ENCODE assay signal across 22 mouse cellular contexts in the genomic region with DNA sequence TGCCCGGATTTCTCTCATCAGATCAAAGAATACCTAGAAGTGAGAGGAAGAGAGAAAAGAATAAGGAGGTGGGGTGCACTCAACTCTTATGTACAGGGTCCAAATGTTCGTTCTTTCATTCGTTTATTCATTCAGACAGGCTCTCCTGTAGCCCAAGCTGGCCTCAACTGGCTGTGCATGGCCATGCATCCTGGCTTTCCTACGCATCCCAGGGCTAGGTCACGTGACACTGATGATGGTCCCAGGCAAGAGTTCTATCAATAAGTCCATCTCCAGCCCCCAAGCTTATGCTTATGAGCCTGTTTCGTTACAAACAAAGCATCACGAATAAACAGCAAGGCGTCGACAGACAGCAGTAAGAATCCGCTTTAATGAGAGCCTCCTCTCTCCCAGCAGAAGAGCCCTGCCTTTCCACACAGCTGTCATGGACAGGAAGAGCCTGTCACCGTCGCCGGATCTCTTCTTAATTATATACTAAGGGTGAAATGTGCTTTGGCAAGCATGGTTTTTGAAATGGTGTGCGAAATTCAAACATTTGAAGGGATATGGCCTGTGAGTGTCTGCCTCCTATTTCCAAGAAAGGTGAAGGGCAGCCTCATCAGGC. TPM values are rescaled to one million over a fixed set of nuclear protein-coding genes. Genes with fewer than 3 reads are reported as not detected.
DNase-seq lines count a peak whose midpoint lies in the region; ATAC-seq and TF ChIP-seq lines count a peak whose summit lies in the region.
"Had no signal": no experiment of that assay in that cellular context is flagged by ENCODE, and none has a peak within 500 bp of the region (broad histone marks: within the 10 kb centered on the region; RNA-seq: fewer than 3 reads in every experiment).

No protein-coding gene starts in this region.

- H3K4me2 ChIP-seq in hindbrain, embryonic 16.5 days (ENCODE audit: low read length), result no peak overlapping the region
- H3K4me2 ChIP-seq in lung, postnatal 0 days (replicated peaks; ENCODE audit: low read depth, low read length), result no peak overlapping the region
- H3K4me2 ChIP-seq in forebrain, postnatal 0 days (ENCODE audit: low read depth), result no peak overlapping the region
- H3K4me2 ChIP-seq in midbrain, embryonic 16.5 days (ENCODE audit: low read length), result no peak overlapping the region
- H3K4me2 ChIP-seq: heart, embryonic 15.5 days; hindbrain, embryonic 12.5 days; intestine, embryonic 15.5 days; limb, embryonic 13.5 days had no signal

- H3K27me3 ChIP-seq in hindbrain, embryonic 16.5 days (replicated peaks; ENCODE audit: control insufficient read depth, insufficient read depth, low read length), result no peaks in the 10 kb centered on the region
- no peaks in the 10 kb centered on the region for H3K27me3 ChIP-seq in hindbrain, embryonic 10.5 days (ENCODE audit: insufficient read depth, poor library complexity, severe bottlenecking)
- no peaks in the 10 kb centered on the region for H3K27me3 ChIP-seq in lung, postnatal 0 days (replicated peaks; ENCODE audit: insufficient read depth, low read length)
- H3K27me3 ChIP-seq in forebrain, postnatal 0 days (ENCODE audit: insufficient read depth, low read length), result no peaks in the 10 kb centered on the region
- H3K27me3 ChIP-seq in midbrain, embryonic 16.5 days (ENCODE audit: control insufficient read depth, insufficient read depth, low read depth, low read length), result no peaks in the 10 kb centered on the region
- H3K27me3 ChIP-seq: heart, embryonic 15.5 days; hindbrain, embryonic 12.5 days; intestine, embryonic 15.5 days; limb, embryonic 13.5 days; megakaryocyte, embryonic 14.5 days; Patski had no signal

- WGBS in hindbrain, embryonic 16.5 days, result 57% methylated on average over 14 of the region's 14 CpGs
- 60% methylated on average over 14 of the region's 14 CpGs for WGBS in hindbrain, embryonic 10.5 days
- WGBS in lung, postnatal 0 days, result 38% methylated on average over 14 of the region's 14 CpGs
- 40% methylated on average over 14 of the region's 14 CpGs for WGBS in forebrain, postnatal 0 days
- 42% methylated on average over 14 of the region's 14 CpGs for WGBS in midbrain, embryonic 16.5 days

- H3K27ac ChIP-seq in hindbrain, embryonic 16.5 days (ENCODE audit: low read depth, low read length), result no peak overlapping the region
- no peak overlapping the region for H3K27ac ChIP-seq in hindbrain, embryonic 10.5 days
- H3K27ac ChIP-seq in lung, postnatal 0 days (ENCODE audit: low read length), result no peak overlapping the region; the same call in 1 of the 2 replicates
- peak overlapping the region; percentile 40 for H3K27ac ChIP-seq in forebrain, postnatal 0 days (ENCODE audit: low read depth, low read length)
- H3K27ac ChIP-seq in midbrain, embryonic 16.5 days (ENCODE audit: low read length), result no peak overlapping the region
- H3K27ac ChIP-seq: intestine, embryonic 15.5 days; limb, embryonic 13.5 days; liver, embryonic 14.5 days had no signal

- peaks cover 11% of the 10 kb centered on the region; the same call in 1 of the 2 replicates for H3K36me3 ChIP-seq in hindbrain, embryonic 16.5 days (ENCODE audit: control insufficient read depth, insufficient read depth, low read length)
- H3K36me3 ChIP-seq in hindbrain, embryonic 10.5 days, result peaks cover 42% of the 10 kb centered on the region
- H3K36me3 ChIP-seq in lung, postnatal 0 days (ENCODE audit: insufficient read depth, low read length), result peaks cover 36% of the 10 kb centered on the region
- peaks cover 37% of the 10 kb centered on the region for H3K36me3 ChIP-seq in forebrain, postnatal 0 days (ENCODE audit: insufficient read depth)
- H3K36me3 ChIP-seq in midbrain, embryonic 16.5 days (ENCODE audit: control insufficient read depth, insufficient read depth, low read length), result peaks cover 10% of the 10 kb centered on the region

- H3K4me1 ChIP-seq in hindbrain, embryonic 16.5 days (ENCODE audit: control insufficient read depth, insufficient read depth, low read depth, low read length), result no peaks in the 10 kb centered on the region
- peaks cover 21% of the 10 kb centered on the region for H3K4me1 ChIP-seq in hindbrain, embryonic 10.5 days (replicated peaks)
- no peaks in the 10 kb centered on the region for H3K4me1 ChIP-seq in lung, postnatal 0 days (ENCODE audit: insufficient read depth, low read depth, low read length)
- H3K4me1 ChIP-seq in forebrain, postnatal 0 days (ENCODE audit: insufficient read depth), result 0 out of 2 replicates have a peak, but pooled peaks cover 3% of the 10 kb centered on the region
- H3K4me1 ChIP-seq in midbrain, embryonic 16.5 days (ENCODE audit: control insufficient read depth, insufficient read depth, low read length), result peaks cover 12% of the 10 kb centered on the region; the same call in 1 of the 2 replicates
- H3K4me1 ChIP-seq: intestine, embryonic 15.5 days; limb, embryonic 13.5 days had no signal

- 0 out of 2 replicates have a peak, but pooled peaks have one; percentile 40 for ATAC-seq in hindbrain, embryonic 16.5 days
- ATAC-seq in lung, postnatal 0 days, result peak; percentile 89
- ATAC-seq in forebrain, postnatal 0 days, result peak; percentile 86
- peak; percentile 50; the same call in 1 of the 2 replicates for ATAC-seq in midbrain, embryonic 16.5 days
- ATAC-seq: activated CD4-positive, CD25-positive, alpha-beta regulatory T cell, adult 4 months; intestine, embryonic 15.5 days; Patski had no signal

- H3K9me3 ChIP-seq in hindbrain, embryonic 16.5 days (ENCODE audit: control insufficient read depth, low read length), result no peaks in the 10 kb centered on the region
- H3K9me3 ChIP-seq in hindbrain, embryonic 10.5 days, result no peaks in the 10 kb centered on the region
- H3K9me3 ChIP-seq in lung, postnatal 0 days (ENCODE audit: low read length), result no peaks in the 10 kb centered on the region
- no peaks in the 10 kb centered on the region for H3K9me3 ChIP-seq in forebrain, postnatal 0 days (ENCODE audit: low read length)
- H3K9me3 ChIP-seq in midbrain, embryonic 16.5 days (replicated peaks; ENCODE audit: control insufficient read depth, low read length, poor library complexity, severe bottlenecking), result no peaks in the 10 kb centered on the region
- H3K9me3 ChIP-seq: embryonic facial prominence, embryonic 10.5 days; heart, embryonic 15.5 days; hindbrain, embryonic 12.5 days; intestine, embryonic 15.5 days; limb, embryonic 13.5 days; megakaryocyte, embryonic 14.5 days had no signal

- no peak overlapping the region for H3K4me3 ChIP-seq in hindbrain, embryonic 16.5 days (ENCODE audit: low read length)
- no peak overlapping the region for H3K4me3 ChIP-seq in hindbrain, embryonic 10.5 days
- no peak overlapping the region for H3K4me3 ChIP-seq in lung, postnatal 0 days (ENCODE audit: low read depth, low read length)
- H3K4me3 ChIP-seq in forebrain, postnatal 0 days (ENCODE audit: low read depth, low read length), result no peak overlapping the region
- no peak overlapping the region for H3K4me3 ChIP-seq in midbrain, embryonic 16.5 days (ENCODE audit: low read depth, low read length)
- H3K4me3 ChIP-seq: embryonic facial prominence, embryonic 10.5 days; erythroblast, embryonic 14.5 days; heart, embryonic 15.5 days; hindbrain, embryonic 12.5 days; intestine, embryonic 15.5 days; limb, embryonic 13.5 days; megakaryocyte, embryonic 14.5 days had no signal

- DNase-seq in hindbrain, embryonic 10.5 days (ENCODE audit: low spot score), result no peak
- DNase-seq in lung, postnatal 0 days (ENCODE audit: low spot score), result peak; percentile 88
- DNase-seq in lung, postnatal 36 days, result no peak
- DNase-seq in forebrain, postnatal 0 days, result peak; percentile 35
- DNase-seq in layer of hippocampus, adult 9-10 months (ENCODE audit: low spot score), result no peak
- DNase-seq: adrenal gland, postnatal 14 days; cerebellum, adult 2 months; retina, postnatal 1 day; thymus, adult 2 months had no signal

- no peak overlapping the region for H3K9ac ChIP-seq in hindbrain, embryonic 16.5 days (ENCODE audit: low read depth, low read length)
- H3K9ac ChIP-seq in lung, postnatal 0 days (replicated peaks; ENCODE audit: low read depth), result no peak overlapping the region
- no peak overlapping the region for H3K9ac ChIP-seq in forebrain, postnatal 0 days
- H3K9ac ChIP-seq in midbrain, embryonic 16.5 days (ENCODE audit: low read depth, low read length), result no peak overlapping the region
- H3K9ac ChIP-seq: heart, embryonic 15.5 days; hindbrain, embryonic 12.5 days; intestine, embryonic 15.5 days; limb, embryonic 13.5 days; liver, embryonic 14.5 days had no signal

- TF ChIP-seq EP300 in lung, postnatal 0 days (IDR thresholded peaks at IDR 0.05), result peak; percentile 50; the same call in 1 of the 2 replicates

- no peak for TF ChIP-seq CTCF in lung, postnatal 0 days (IDR thresholded peaks at IDR 0.05)
- TF ChIP-seq CTCF in forebrain, postnatal 0 days (IDR thresholded peaks at IDR 0.05; ENCODE audit: low read depth), result no peak

RNA-seq across cellular contexts. Expression of a gene that starts 32.7 kb away (rescaled TPM):
- 72.4 and 73.1 TPM in 2 replicates for polyA plus RNA-seq in hindbrain, embryonic 16.5 days (2015; fragmentation: Nextera tagmentation; extraction: Ambion mirVana)
- polyA plus RNA-seq in hindbrain, embryonic 10.5 days (2016; fragmentation: Nextera tagmentation; extraction: Ambion mirVana), result 96.8 and 103 TPM in 2 replicates
- 151 and 177 TPM in 2 replicates for polyA plus RNA-seq in lung, postnatal 0 days (2015; fragmentation: Nextera tagmentation; extraction: Ambion mirVana)
- 40.6 and 41.4 TPM in 2 replicates for total RNA-seq in forebrain, postnatal 0 days (2014; rRNA removed)
- 55.1 and 57.3 TPM in 2 replicates for polyA plus RNA-seq in forebrain, postnatal 0 days (2015; fragmentation: Nextera tagmentation; extraction: Ambion mirVana)
- 60.8 and 60.9 TPM in 2 replicates for polyA plus RNA-seq in midbrain, embryonic 16.5 days (2015; fragmentation: Nextera tagmentation; extraction: Ambion mirVana)

RNA-seq across cellular contexts. Expression of a gene that starts 49.8 kb away (rescaled TPM):
- 2.7 and 2.8 TPM in 2 replicates for polyA plus RNA-seq in hindbrain, embryonic 16.5 days (2015; fragmentation: Nextera tagmentation; extraction: Ambion mirVana)
- polyA plus RNA-seq in hindbrain, embryonic 10.5 days (2016; fragmentation: Nextera tagmentation; extraction: Ambion mirVana), result 0.14 and 0.31 TPM in 2 replicates
- polyA plus RNA-seq in lung, postnatal 0 days (2015; fragmentation: Nextera tagmentation; extraction: Ambion mirVana), result 2.4 and 2.9 TPM in 2 replicates
- total RNA-seq in forebrain, postnatal 0 days (2014; rRNA removed), result 5.8 and 6.0 TPM in 2 replicates
- 4.1 and 4.2 TPM in 2 replicates for polyA plus RNA-seq in forebrain, postnatal 0 days (2015; fragmentation: Nextera tagmentation; extraction: Ambion mirVana)
- polyA plus RNA-seq in midbrain, embryonic 16.5 days (2015; fragmentation: Nextera tagmentation; extraction: Ambion mirVana), result 1.8 and 1.9 TPM in 2 replicates
- total RNA-seq: neutrophil, adult 5-6 weeks had no signal
- polyA plus RNA-seq: activated CD4-positive, CD25-positive, alpha-beta regulatory T cell, adult 4 months had no signal

RNA-seq across cellular contexts. Expression of a gene that starts 54.1 kb away (rescaled TPM):
- polyA plus RNA-seq in hindbrain, embryonic 16.5 days (2015; fragmentation: Nextera tagmentation; extraction: Ambion mirVana), result 17.3 and 18.2 TPM in 2 replicates
- 17.9 and 20.2 TPM in 2 replicates for polyA plus RNA-seq in hindbrain, embryonic 10.5 days (2016; fragmentation: Nextera tagmentation; extraction: Ambion mirVana)
- 23.1 and 25.8 TPM in 2 replicates for polyA plus RNA-seq in lung, postnatal 0 days (2015; fragmentation: Nextera tagmentation; extraction: Ambion mirVana)
- total RNA-seq in forebrain, postnatal 0 days (2014; rRNA removed), result 13.7 and 14.6 TPM in 2 replicates
- 9.0 and 12.3 TPM in 2 replicates for polyA plus RNA-seq in forebrain, postnatal 0 days (2015; fragmentation: Nextera tagmentation; extraction: Ambion mirVana)
- polyA plus RNA-seq in midbrain, embryonic 16.5 days (2015; fragmentation: Nextera tagmentation; extraction: Ambion mirVana), result 19.2 and 19.7 TPM in 2 replicates

Comparison
In these comparisons a context has a peak if more than half of its experiments do, and no peak if none do; other contexts are left out.
1. DNase-seq: peak in lung, postnatal 0 days (single experiment) and forebrain, postnatal 0 days (single experiment); none in hindbrain, embryonic 10.5 days (single experiment), lung, postnatal 36 days (single experiment) and layer of hippocampus, adult 9-10 months (single experiment).
2. Peak in every context shown above with its lines, with median percentiles within 50 percentile points of each other: ATAC-seq.